Mouse (Mus musculus) hindbrain, embryonic 16.5 days (tissue): ENCODE data around the gene Olfr1276. TPM values are rescaled to one million over a fixed set of nuclear protein-coding genes. Genes with fewer than 3 reads are reported as not detected.

ENCODE experiments used
- ATAC-seq: fragments of 200-750 bp; cut with Nextera tagmentation; 2 replicates; pipeline ENCODE4 v1.8.0; 2017; ENCODE audit warnings: moderate TSS enrichment, moderate library complexity
- H3K27ac ChIP-seq: fragments of 300-500 bp; sonication (generic); 2 replicates; pipeline ENCODE4 v1.5.1; 2014; ENCODE audit warnings: low read depth, mild to moderate bottlenecking, control low read depth, low read length, moderate library complexity
- H3K27me3 ChIP-seq: fragments of 300-500 bp; sonication (generic); replicated peaks from 2 replicates; pipeline ENCODE4 v1.6.1; 2014; ENCODE audit warnings: low read length; ENCODE audit not compliant: control insufficient read depth, insufficient read depth
- H3K36me3 ChIP-seq: fragments of 300-500 bp; sonication (generic); 2 replicates; pipeline ENCODE4 v1.6.1; 2014; ENCODE audit warnings: mild to moderate bottlenecking, low read length, moderate library complexity, mixed read lengths; ENCODE audit not compliant: control insufficient read depth, insufficient read depth
- H3K4me1 ChIP-seq: fragments of 300-500 bp; sonication (generic); 2 replicates; pipeline ENCODE4 v1.6.1; 2014; ENCODE audit warnings: low read depth, low read length; ENCODE audit not compliant: control insufficient read depth, insufficient read depth
- H3K4me2 ChIP-seq: fragments of 300-500 bp; sonication (generic); 2 replicates; pipeline ENCODE4 v1.6.1; 2014; ENCODE audit warnings: mild to moderate bottlenecking, low read length, control low read depth, moderate library complexity
- H3K4me3 ChIP-seq: fragments of 300-500 bp; sonication (generic); 2 replicates; pipeline ENCODE4 v1.5.1; 2014; ENCODE audit warnings: mild to moderate bottlenecking, low read length, control low read depth, moderate library complexity
- H3K9ac ChIP-seq: fragments of 300-500 bp; sonication (generic); 2 replicates; pipeline ENCODE4 v1.6.1; 2014; ENCODE audit warnings: low read depth, mild to moderate bottlenecking, control low read depth, low read length, moderate library complexity
- H3K9me3 ChIP-seq: fragments of 300-500 bp; sonication (generic); 2 replicates; pipeline ENCODE4 v1.6.1; 2014; ENCODE audit warnings: mild to moderate bottlenecking, low read length, moderate library complexity; ENCODE audit not compliant: control insufficient read depth
- WGBS: fragments of 180-500 bp; shearing (Covaris S2); extraction: QIAGEN DNeasy Blood & Tissue Kit; methylation state at CpG from one replicate; pipeline ENCODE4 v1.1.7; 2014; 5-methylcytosine and 5-hydroxymethylcytosine counted together
- polyA plus RNA-seq: library from polyadenylated mRNA; unstranded; fragments of >200 nt; fragmentation: Nextera tagmentation; extraction: Ambion mirVana; gene quantifications from 2 replicates; pipeline ENCODE4 v1.2.1, GENCODE M21; 2015

The Olfr1276 gene
- not detected in 2 replicates for polyA plus RNA-seq

- no peaks in the 10 kb centered on the region for H3K4me1 ChIP-seq
- no peak within 1 kb of the TSS for H3K4me2 ChIP-seq
- ATAC-seq = no peak
- no peaks in the 10 kb centered on the region for H3K36me3 ChIP-seq
- H3K9me3 ChIP-seq = no peaks in the 10 kb centered on the region
- H3K27ac ChIP-seq = no peak within 1 kb of the TSS
- H3K9ac ChIP-seq = no peak within 1 kb of the TSS
- no peaks in the 10 kb centered on the region for H3K27me3 ChIP-seq
- H3K4me3 ChIP-seq = no peak within 1 kb of the TSS
Observed at GRCm38 (mm10) chr2:111254216-111254615, at the start of gene Olfr1276. Gene Olfr1276 (plus strand): TSS chr2:111254516.

GRCm38 (mm10) chr2:111229502-111229901 is 24.8 kb upstream of the Olfr1276 start, which contains the start of gene 4930430A15Rik:
Gene 4930430A15Rik (minus strand): TSS chr2:111229602.
- H3K9me3 ChIP-seq = no peaks in the 10 kb centered on the region
- ATAC-seq = no peak
- H3K27me3 ChIP-seq = no peaks in the 10 kb centered on the region
- H3K4me2 ChIP-seq = no peak within 1 kb of the TSS
- no peaks in the 10 kb centered on the region for H3K36me3 ChIP-seq
- H3K27ac ChIP-seq = no peak within 1 kb of the TSS
- 88% methylated on average over 6 of the region's 6 CpGs for whole genome bisulfite sequencing
- no peaks in the 10 kb centered on the region for H3K4me1 ChIP-seq
- H3K4me3 ChIP-seq = no peak within 1 kb of the TSS
- no peak within 1 kb of the TSS for H3K9ac ChIP-seq

GRCm38 (mm10) chr2:111235186-111235585 is 19.1 kb upstream of the Olfr1276 start, which contains the start of gene Olfr1275:
Gene Olfr1275 (minus strand): TSS chr2:111235286.
- no peak within 1 kb of the TSS for H3K4me2 ChIP-seq
- H3K9ac ChIP-seq = no peak within 1 kb of the TSS
- WGBS = 82% methylated on average over 1 of the region's 1 CpGs
- no peaks in the 10 kb centered on the region for H3K36me3 ChIP-seq
- H3K9me3 ChIP-seq = no peaks in the 10 kb centered on the region
- ATAC-seq = no peak
- no peaks in the 10 kb centered on the region for H3K4me1 ChIP-seq
- H3K27ac ChIP-seq = no peak within 1 kb of the TSS
- H3K4me3 ChIP-seq = no peak within 1 kb of the TSS
- H3K27me3 ChIP-seq = no peaks in the 10 kb centered on the region

GRCm38 (mm10) chr2:111274006-111274405 is 19.7 kb downstream of the Olfr1276 start, which contains the start of gene Olfr1277:
Gene Olfr1277 (minus strand): TSS chr2:111274106.
- H3K27ac ChIP-seq = no peak within 1 kb of the TSS
- no peak for ATAC-seq
- no peaks in the 10 kb centered on the region for H3K4me1 ChIP-seq
- no peak within 1 kb of the TSS for H3K4me2 ChIP-seq
- no peak within 1 kb of the TSS for H3K9ac ChIP-seq
- no peaks in the 10 kb centered on the region for H3K27me3 ChIP-seq
- H3K9me3 ChIP-seq = peaks cover 2% of the 10 kb centered on the region; the same call in 1 of the 2 replicates
- no peaks in the 10 kb centered on the region for H3K36me3 ChIP-seq
- WGBS = 89% methylated on average over 2 of the region's 2 CpGs
- no peak within 1 kb of the TSS for H3K4me3 ChIP-seq

- Histone ChIP-seq H3K4me3 (no peak within 1 kb of the TSS), H3K27me3 (no peaks in the 10 kb centered on the region), H3K4me1 (no peaks in the 10 kb centered on the region), H3K4me2 (no peak within 1 kb of the TSS), H3K36me3 (no peaks in the 10 kb centered on the region), H3K9me3 (no peaks in the 10 kb centered on the region), H3K27ac (no peak within 1 kb of the TSS), H3K9ac (no peak within 1 kb of the TSS)
- no peak for ATAC-seq
Observed at GRCm38 (mm10) chr2:111289836-111290235, 35.5 kb downstream of the Olfr1276 start, which contains the start of gene Olfr1278. Gene Olfr1278 (plus strand): TSS chr2:111290136.

GRCm38 (mm10) chr2:111298541-111298940 is 44.2 kb downstream of the Olfr1276 start:
- Histone ChIP-seq H3K4me2 (no peak overlapping the region), H3K27ac (no peak overlapping the region), H3K4me1 (no peaks in the 10 kb centered on the region), H3K9me3 (no peaks in the 10 kb centered on the region), H3K9ac (no peak overlapping the region), H3K27me3 (no peaks in the 10 kb centered on the region), H3K36me3 (no peaks in the 10 kb centered on the region), H3K4me3 (no peak overlapping the region)
- no peak for ATAC-seq

GRCm38 (mm10) chr2:111300374-111300773 is 46.1 kb downstream of the Olfr1276 start, which contains the start of gene Olfr1279:
Gene Olfr1279 (plus strand): TSS chr2:111300635.
- no peak within 1 kb of the TSS for H3K9ac ChIP-seq
- H3K4me3 ChIP-seq = no peak within 1 kb of the TSS
- H3K27ac ChIP-seq = no peak within 1 kb of the TSS
- no peaks in the 10 kb centered on the region for H3K4me1 ChIP-seq
- no peaks in the 10 kb centered on the region for H3K27me3 ChIP-seq
- no peak within 1 kb of the TSS for H3K4me2 ChIP-seq
- H3K36me3 ChIP-seq = no peaks in the 10 kb centered on the region
- no peak for ATAC-seq
- no peaks in the 10 kb centered on the region for H3K9me3 ChIP-seq

Other genes starting within 250 kb of the Olfr1276 start
- not detected in 2 replicates for gene Gm13941, start 148.5 kb upstream of the Olfr1276 start, polyA plus RNA-seq
- gene Gm15130, start 101.6 kb upstream of the Olfr1276 start, polyA plus RNA-seq = not detected in 2 replicates
- gene 4930430A15Rik, start 24.9 kb upstream of the Olfr1276 start, polyA plus RNA-seq = not detected in 2 replicates
- gene Olfr1275, start 19.2 kb upstream of the Olfr1276 start, polyA plus RNA-seq = not detected in 2 replicates
- gene Olfr1277, start 19.6 kb downstream of the Olfr1276 start, polyA plus RNA-seq = not detected in 2 replicates
- gene Olfr1278, start 35.6 kb downstream of the Olfr1276 start, polyA plus RNA-seq = not detected in 2 replicates
- not detected in 2 replicates for gene Olfr1279, start 46.1 kb downstream of the Olfr1276 start, polyA plus RNA-seq
- not detected in 2 replicates for gene Olfr1280, start 59.5 kb downstream of the Olfr1276 start, polyA plus RNA-seq
- not detected in 2 replicates for gene Olfr1281, start 72.0 kb downstream of the Olfr1276 start, polyA plus RNA-seq
- not detected in 2 replicates for gene Olfr1282, start 81.6 kb downstream of the Olfr1276 start, polyA plus RNA-seq
- not detected in 2 replicates for gene Olfr1283, start 112.3 kb downstream of the Olfr1276 start, polyA plus RNA-seq
- not detected in 2 replicates for gene Olfr1284, start 121.0 kb downstream of the Olfr1276 start, polyA plus RNA-seq
- not detected in 2 replicates for gene Olfr1286, start 168.6 kb downstream of the Olfr1276 start, polyA plus RNA-seq
- not detected in 2 replicates for gene Olfr1287, start 194.6 kb downstream of the Olfr1276 start, polyA plus RNA-seq
- not detected in 2 replicates for gene Olfr1288, start 219.6 kb downstream of the Olfr1276 start, polyA plus RNA-seq
- gene Olfr1289, start 226.3 kb downstream of the Olfr1276 start, polyA plus RNA-seq = not detected in 2 replicates
- gene Olfr1290, start 239.3 kb downstream of the Olfr1276 start, polyA plus RNA-seq = not detected in 2 replicates
- not detected in 2 replicates for gene Olfr1291-ps1, start 242.7 kb downstream of the Olfr1276 start, polyA plus RNA-seq